Mouse (Mus musculus): Measurements from ENCODE around the gene Mid1. TPM values are rescaled to one million over a fixed set of nuclear protein-coding genes. Genes with fewer than 3 reads are reported as not detected.

The Mid1 gene
- polyA plus RNA-seq, 1 experiment from 2014 or later = 1.7 TPM

- Histone ChIP-seq H3K4me3 (ENCODE audit: low read depth, low read length) (no peak overlapping the region), H3K36me3 (ENCODE audit: insufficient read depth, low read length) (no peaks in the 10 kb centered on the region), H3K4me2 (replicated peaks; ENCODE audit: low read depth, low read length) (no peak overlapping the region), H3K27ac (ENCODE audit: low read length) (no peak overlapping the region), H3K9me3 (ENCODE audit: low read length) (no peaks in the 10 kb centered on the region), H3K9ac (replicated peaks; ENCODE audit: low read depth) (no peak overlapping the region), H3K27me3 (replicated peaks; ENCODE audit: insufficient read depth, low read length) (no peaks in the 10 kb centered on the region), H3K4me1 (ENCODE audit: insufficient read depth, low read depth, low read length) (no peaks in the 10 kb centered on the region)
- no peak for TF ChIP-seq CTCF (IDR thresholded peaks at IDR 0.05)
- no peak for TF ChIP-seq EP300 (IDR thresholded peaks at IDR 0.05)
- ATAC-seq (no peak), DNase-seq (ENCODE audit: low spot score) (no peak)
- WGBS = 37% methylated on average over 3 of the region's 3 CpGs
Observed at GRCm38 (mm10) chrX:169899227-169899950, 214.4 kb downstream of the Mid1 start.

DNA sequence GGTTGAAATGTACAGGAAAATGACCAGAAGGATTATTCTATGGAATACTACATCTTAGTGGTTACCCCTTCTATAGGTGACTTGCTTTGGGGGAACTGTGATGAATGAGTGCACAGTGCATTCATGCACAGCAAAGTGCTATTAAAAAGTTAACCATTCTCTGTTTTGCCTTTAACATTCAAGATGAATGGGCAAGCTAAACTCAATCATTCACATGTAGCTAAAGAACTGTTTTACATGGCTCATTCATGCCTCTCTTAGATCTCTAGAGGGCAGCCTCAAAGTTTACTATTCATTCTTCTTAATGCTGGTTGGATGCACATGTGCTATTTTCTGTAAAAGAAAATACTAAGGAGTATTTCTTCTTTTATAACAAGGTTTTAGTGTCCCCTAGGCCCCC is 217.9 kb downstream of the Mid1 start:
- Histone ChIP-seq H3K4me1 (ENCODE audit: insufficient read depth, low read depth, low read length) (no peaks in the 10 kb centered on the region; the same call in 1 of the 2 replicates), H3K9ac (replicated peaks; ENCODE audit: low read depth) (no peak overlapping the region), H3K27me3 (replicated peaks; ENCODE audit: insufficient read depth, low read length) (no peaks in the 10 kb centered on the region), H3K4me3 (ENCODE audit: low read depth, low read length) (no peak overlapping the region), H3K27ac (ENCODE audit: low read length) (no peak overlapping the region), H3K9me3 (ENCODE audit: low read length) (no peaks in the 10 kb centered on the region), H3K4me2 (replicated peaks; ENCODE audit: low read depth, low read length) (no peak overlapping the region), H3K36me3 (ENCODE audit: insufficient read depth, low read length) (no peaks in the 10 kb centered on the region)
- no peak for ATAC-seq
- DNase-seq (ENCODE audit: low spot score) = no peak
- no peak for TF ChIP-seq EP300 (IDR thresholded peaks at IDR 0.05)
- TF ChIP-seq CTCF (IDR thresholded peaks at IDR 0.05) = no peak

DNA sequence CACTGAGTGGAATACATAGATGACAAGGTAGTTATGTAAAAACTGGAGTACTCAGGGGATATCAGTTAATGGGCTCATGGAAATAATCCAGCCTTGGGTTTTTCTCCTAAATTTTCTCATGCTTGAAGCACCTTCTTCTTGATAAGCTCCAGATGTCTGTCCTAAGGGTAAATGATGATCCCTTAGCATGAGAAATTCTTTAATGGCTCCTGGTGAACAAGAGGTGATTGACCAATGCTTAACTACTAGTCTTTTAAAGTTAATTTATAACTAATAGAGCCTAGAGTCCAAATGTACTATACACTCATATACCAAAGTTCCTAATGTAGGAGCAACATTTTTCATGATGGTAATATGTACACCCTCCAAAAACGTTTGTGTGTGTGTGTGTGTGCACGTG is 218.7 kb downstream of the Mid1 start:
- Histone ChIP-seq H3K9me3 (ENCODE audit: low read length) (no peaks in the 10 kb centered on the region), H3K4me2 (replicated peaks; ENCODE audit: low read depth, low read length) (no peak overlapping the region), H3K4me1 (ENCODE audit: insufficient read depth, low read depth, low read length) (no peaks in the 10 kb centered on the region; the same call in 1 of the 2 replicates), H3K27ac (ENCODE audit: low read length) (no peak overlapping the region), H3K4me3 (ENCODE audit: low read depth, low read length) (no peak overlapping the region), H3K9ac (replicated peaks; ENCODE audit: low read depth) (no peak overlapping the region), H3K36me3 (ENCODE audit: insufficient read depth, low read length) (no peaks in the 10 kb centered on the region), H3K27me3 (replicated peaks; ENCODE audit: insufficient read depth, low read length) (no peaks in the 10 kb centered on the region)
- WGBS = 59% methylated on average over 2 of the region's 2 CpGs
- TF ChIP-seq CTCF (IDR thresholded peaks at IDR 0.05) (no peak), EP300 (IDR thresholded peaks at IDR 0.05) (no peak)
- ATAC-seq = no peak
- DNase-seq (ENCODE audit: low spot score) = no peak

DNA sequence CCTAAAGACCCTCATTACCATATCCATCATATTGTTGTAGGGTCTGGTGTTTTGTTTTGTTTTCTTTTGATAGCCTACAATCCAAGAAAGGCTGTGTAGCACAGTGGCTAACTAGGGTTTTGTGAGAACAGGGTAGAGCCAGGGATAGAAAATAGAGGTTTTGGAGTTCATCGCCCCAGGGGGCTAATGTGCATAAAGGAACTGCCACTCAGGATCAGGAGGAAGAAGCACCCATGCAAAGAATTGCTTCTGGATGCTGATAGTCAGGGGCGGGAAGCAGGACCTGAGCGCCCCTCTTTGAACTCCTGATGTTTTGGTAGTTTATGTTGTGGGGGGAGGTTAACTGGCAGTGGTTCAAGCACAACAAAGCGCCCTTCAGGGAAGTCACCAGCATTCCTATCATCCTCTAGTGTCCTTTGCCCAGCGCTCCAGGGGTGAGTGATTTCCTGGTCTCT is 221.1 kb downstream of the Mid1 start:
- WGBS = 31% methylated on average over 5 of the region's 5 CpGs
- Histone ChIP-seq H3K9me3 (ENCODE audit: low read length) (no peaks in the 10 kb centered on the region), H3K9ac (replicated peaks; ENCODE audit: low read depth) (no peak overlapping the region), H3K27me3 (replicated peaks; ENCODE audit: insufficient read depth, low read length) (no peaks in the 10 kb centered on the region), H3K4me2 (replicated peaks; ENCODE audit: low read depth, low read length) (no peak overlapping the region), H3K4me1 (ENCODE audit: insufficient read depth, low read depth, low read length) (no peaks in the 10 kb centered on the region; the same call in 1 of the 2 replicates), H3K27ac (ENCODE audit: low read length) (no peak overlapping the region), H3K4me3 (ENCODE audit: low read depth, low read length) (no peak overlapping the region), H3K36me3 (ENCODE audit: insufficient read depth, low read length) (no peaks in the 10 kb centered on the region)
- TF ChIP-seq CTCF (IDR thresholded peaks at IDR 0.05) = no peak
- TF ChIP-seq EP300 (IDR thresholded peaks at IDR 0.05) = no peak
- ATAC-seq = no peak
- DNase-seq (ENCODE audit: low spot score) = no peak

GRCm38 (mm10) chrX:169909898-169910297 is 224.9 kb downstream of the Mid1 start:
- no peak overlapping the region for H3K27ac ChIP-seq (ENCODE audit: low read length)
- 38% methylated on average over 2 of the region's 2 CpGs for WGBS
- no peaks in the 10 kb centered on the region for H3K27me3 ChIP-seq (replicated peaks; ENCODE audit: insufficient read depth, low read length)
- TF ChIP-seq EP300 (IDR thresholded peaks at IDR 0.05) = no peak
- TF ChIP-seq CTCF (IDR thresholded peaks at IDR 0.05) = no peak
- no peaks in the 10 kb centered on the region; the same call in 1 of the 2 replicates for H3K4me1 ChIP-seq (ENCODE audit: insufficient read depth, low read depth, low read length)
- H3K4me3 ChIP-seq (ENCODE audit: low read depth, low read length) = no peak overlapping the region
- ATAC-seq = no peak
- H3K9me3 ChIP-seq (ENCODE audit: low read length) = no peaks in the 10 kb centered on the region
- H3K36me3 ChIP-seq (ENCODE audit: insufficient read depth, low read length) = no peaks in the 10 kb centered on the region
- no peak for DNase-seq (ENCODE audit: low spot score)
- H3K4me2 ChIP-seq (replicated peaks; ENCODE audit: low read depth, low read length) = no peak overlapping the region
- H3K9ac ChIP-seq (replicated peaks; ENCODE audit: low read depth) = no peak overlapping the region

DNA sequence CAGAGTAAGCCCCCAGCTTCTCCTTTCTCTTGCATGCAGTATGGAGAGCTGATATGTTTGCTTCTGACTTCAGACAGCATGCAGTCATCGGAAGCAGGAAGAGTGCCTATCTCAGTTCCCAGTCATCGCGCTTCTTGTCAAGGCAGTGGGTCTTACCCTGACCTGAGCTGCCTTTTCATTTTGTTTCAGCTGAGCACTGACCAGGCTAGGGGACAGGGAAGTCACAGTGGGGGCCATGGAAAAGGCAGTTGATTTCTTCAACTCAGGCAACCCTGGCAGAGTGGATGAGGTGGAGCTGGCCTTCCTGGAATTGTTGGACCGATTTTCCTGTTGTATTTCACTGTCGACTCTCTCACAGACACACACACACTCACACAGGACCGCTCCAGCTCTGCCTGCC is 230.7 kb downstream of the Mid1 start:
- ATAC-seq = no peak
- DNase-seq (ENCODE audit: low spot score) = no peak
- Histone ChIP-seq H3K4me2 (replicated peaks; ENCODE audit: low read depth, low read length) (no peak overlapping the region), H3K9me3 (ENCODE audit: low read length) (no peaks in the 10 kb centered on the region), H3K9ac (replicated peaks; ENCODE audit: low read depth) (no peak overlapping the region), H3K4me1 (ENCODE audit: insufficient read depth, low read depth, low read length) (no peaks in the 10 kb centered on the region), H3K27me3 (replicated peaks; ENCODE audit: insufficient read depth, low read length) (no peaks in the 10 kb centered on the region), H3K4me3 (ENCODE audit: low read depth, low read length) (no peak overlapping the region), H3K36me3 (ENCODE audit: insufficient read depth, low read length) (no peaks in the 10 kb centered on the region), H3K27ac (ENCODE audit: low read length) (no peak overlapping the region)
- TF ChIP-seq CTCF (IDR thresholded peaks at IDR 0.05) = no peak
- no peak for TF ChIP-seq EP300 (IDR thresholded peaks at IDR 0.05)
- WGBS = 66% methylated on average over 6 of the region's 6 CpGs
